Mouse (Mus musculus): ENCODE results near the gene Endod1.
A peak's percentile ranks its signal among the peaks of the same experiment; 100 is the strongest.

GRCm38 (mm10) chr9:14348416-14348815 is 32.9 kb downstream of the Endod1 start:
- TF ChIP-seq CTCF (IDR thresholded peaks at IDR 0.05; ENCODE audit: borderline replicate concordance, insufficient read depth, low read depth, low read length): peak; percentile 58
- TF ChIP-seq POLR2A (IDR thresholded peaks at IDR 0.05; ENCODE audit: borderline replicate concordance, insufficient read depth, low read length): no peak
